Mouse (Mus musculus) MEL (cell line): ENCODE measurements at regions not wholly inside any gene's neighbourhood (a gene's known extent, or its start where the extent isn't known, plus 50 kb on each side); places are given as distances from the start of the nearest gene placed in this dataset.

Experiments
- CHD2 ChIP-seq: IDR thresholded peaks from 2 replicates; pipeline ENCODE4 v1.6.1; 2011; ENCODE audit warnings: low read length, improper control_type of control experiment
- CTCF ChIP-seq, 3 experiments: IDR thresholded peaks in 2 of 3; conservative IDR thresholded peaks in 1 of 3; 2 replicates each; pipeline ENCODE4 v1.5.1; 2011 to 2012; ENCODE audit warnings: low read length in 3 of 3, low read depth in 2 of 3, mild to moderate bottlenecking in 2 of 3, improper control_type of control experiment in 1 of 3, inconsistent platforms in 1 of 3, mixed read lengths in 1 of 3, moderate library complexity in 1 of 3; ENCODE audit not compliant: control insufficient read depth in 1 of 3, insufficient read depth in 1 of 3, poor library complexity in 1 of 3, severe bottlenecking in 1 of 3
- MXI1 ChIP-seq: IDR thresholded peaks from 2 replicates; pipeline ENCODE4 v1.6.1; 2011; ENCODE audit warnings: mild to moderate bottlenecking, low read depth, low read length, improper control_type of control experiment
- MYC ChIP-seq: IDR thresholded peaks from 2 replicates; pipeline ENCODE4 v1.6.1; 2011; ENCODE audit warnings: low read depth, mild to moderate bottlenecking, low read length, improper control_type of control experiment, moderate library complexity
- POLR2A ChIP-seq, 2 experiments: IDR thresholded peaks; 2 replicates each; pipeline ENCODE4 v1.6.1; 2011 to 2012; ENCODE audit warnings: low read length in 2 of 2, mild to moderate bottlenecking in 2 of 2, control low read depth in 1 of 2, improper control_type of control experiment in 1 of 2, low read depth in 1 of 2, moderate library complexity in 1 of 2; ENCODE audit not compliant: control insufficient read depth in 1 of 2, insufficient read depth in 1 of 2, poor library complexity in 1 of 2
- RCOR1 ChIP-seq: IDR thresholded peaks from 2 replicates; pipeline ENCODE4 v1.6.1; 2012; ENCODE audit warnings: low read depth, mild to moderate bottlenecking, inconsistent platforms, low read length, improper control_type of control experiment
- SMC3 ChIP-seq: IDR thresholded peaks from 2 replicates; pipeline ENCODE4 v1.6.1; 2011; ENCODE audit warnings: low read depth, low read length, improper control_type of control experiment
- UBTF ChIP-seq: IDR thresholded peaks from 2 replicates; pipeline ENCODE4 v1.6.1; 2012; ENCODE audit warnings: low read depth, mild to moderate bottlenecking, inconsistent platforms, low read length, improper control_type of control experiment, moderate library complexity, borderline replicate concordance; ENCODE audit not compliant: insufficient read depth
- ZMIZ1 ChIP-seq: IDR thresholded peaks from 2 replicates; pipeline ENCODE4 v1.6.1; 2012; ENCODE audit warnings: low read depth, mild to moderate bottlenecking, inconsistent platforms, low read length, improper control_type of control experiment, moderate library complexity

- TF ChIP-seq UBTF = no peak
- no peak for TF ChIP-seq POLR2A (IDR thresholded peaks at IDR 0.05; ENCODE audit: control insufficient read depth in 1 of 2, insufficient read depth in 1 of 2, low read depth in 1 of 2, low read length in 2 of 2, poor library complexity in 1 of 2)
- TF ChIP-seq MXI1 = no peak
- peak; percentile 31 to 38 (median 37); a peak in 5 of 6 replicates for TF ChIP-seq CTCF (IDR thresholded peaks at IDR 0.05 in 2 of 3, conservative IDR thresholded peaks at IDR 0.05 in 1 of 3; ENCODE audit: control insufficient read depth in 1 of 3, insufficient read depth in 1 of 3, low read depth in 2 of 3, low read length in 3 of 3, poor library complexity in 1 of 3, severe bottlenecking in 1 of 3)
- TF ChIP-seq CHD2 = no peak
- TF ChIP-seq ZMIZ1 = no peak
- TF ChIP-seq RCOR1 = no peak
- peak; percentile 43 for TF ChIP-seq SMC3
- no peak for TF ChIP-seq MYC
These were observed 228.4 kb upstream of the Cxcr4 start for GRCm38 (mm10) chr1:128820527-128820926.
